Mouse (Mus musculus) limb, embryonic 11.5 days (tissue): ENCODE results near the gene Shb. TPM values are rescaled to one million over a fixed set of nuclear protein-coding genes. Genes with fewer than 3 reads are reported as not detected.
"Not testable (repeated sequence)": the region's sequence is repeated elsewhere in the genome, so short reads cannot be mapped to it uniquely, and the experiment has no call there.

ENCODE experiments used
- ATAC-seq: fragments of 200-750 bp; cut with Nextera tagmentation; 2 replicates; pipeline ENCODE4 v1.8.0; 2017; ENCODE audit warnings: low read depth; ENCODE audit not compliant: insufficient number of reproducible peaks, low FRiP score, low TSS enrichment
- DNase-seq: peaks from one replicate; pipeline ENCODE4 v3.0.0-alpha.2; 2015; ENCODE audit warnings: low spot score
- H3K27ac ChIP-seq: fragments of 300-500 bp; sonication (generic); replicated peaks from 2 replicates; pipeline ENCODE4 v1.5.1; 2014; ENCODE audit warnings: low read depth, mild to moderate bottlenecking, low read length
- H3K27me3 ChIP-seq: fragments of 300-500 bp; sonication (generic); 2 replicates; pipeline ENCODE4 v1.6.1; 2014; ENCODE audit warnings: mild to moderate bottlenecking, low read length, mixed read lengths; ENCODE audit not compliant: control insufficient read depth, insufficient read depth
- H3K36me3 ChIP-seq: fragments of 300-500 bp; sonication (generic); 2 replicates; pipeline ENCODE4 v1.6.1; 2014; ENCODE audit warnings: mild to moderate bottlenecking, low read length, moderate library complexity, mixed read lengths; ENCODE audit not compliant: control insufficient read depth, insufficient read depth
- H3K4me1 ChIP-seq: fragments of 300-500 bp; sonication (generic); 2 replicates; pipeline ENCODE4 v1.6.1; 2014; ENCODE audit warnings: low read length, mixed read lengths; ENCODE audit not compliant: control insufficient read depth, insufficient read depth
- H3K4me2 ChIP-seq: fragments of 300-500 bp; sonication (generic); 2 replicates; pipeline ENCODE4 v1.6.1; 2014; ENCODE audit warnings: low read depth, mild to moderate bottlenecking, moderate library complexity; ENCODE audit not compliant: severe bottlenecking
- H3K4me3 ChIP-seq: fragments of 300-500 bp; sonication (generic); 2 replicates; pipeline ENCODE4 v1.5.1; 2014; ENCODE audit warnings: low read depth, low read length
- H3K9ac ChIP-seq: fragments of 300-500 bp; sonication (generic); 2 replicates; pipeline ENCODE4 v1.6.1; 2014; ENCODE audit warnings: mild to moderate bottlenecking, low read length
- H3K9me3 ChIP-seq: fragments of 300-500 bp; sonication (generic); 2 replicates; pipeline ENCODE4 v1.6.1; 2016; ENCODE audit warnings: low read length; ENCODE audit not compliant: control insufficient read depth
- WGBS: fragments of 180-500 bp; shearing (Covaris S2); extraction: QIAGEN DNeasy Blood & Tissue Kit; methylation state at CpG from one replicate; pipeline ENCODE4 v1.1.7; 2014; 5-methylcytosine and 5-hydroxymethylcytosine counted together
- microRNA-seq: library from miRNA; unstranded; fragments of <30 nt; microRNA quantifications from one replicate; pipeline ENCODE4, GENCODE M21; 2016
- polyA plus RNA-seq: library from polyadenylated mRNA; unstranded; fragments of >200 nt; fragmentation: Nextera tagmentation; extraction: Ambion mirVana; gene quantifications from 2 replicates; pipeline ENCODE4 v1.2.1, GENCODE M21; 2014

Gene Shb
- polyA plus RNA-seq, 1 experiment from 2014 or later, result 6.4 TPM

- not testable (repeated sequence) for H3K27ac ChIP-seq, ATAC-seq, H3K4me3 ChIP-seq, H3K27me3 ChIP-seq, H3K9me3 ChIP-seq, H3K4me2 ChIP-seq, H3K4me1 ChIP-seq, H3K36me3 ChIP-seq, DNase-seq, H3K9ac ChIP-seq
- 92% methylated on average over 2 of the region's 2 CpGs for WGBS
Observed at GRCm38 (mm10) chr4:45382133-45382532, 150.1 kb downstream of the Shb start.

DNA sequence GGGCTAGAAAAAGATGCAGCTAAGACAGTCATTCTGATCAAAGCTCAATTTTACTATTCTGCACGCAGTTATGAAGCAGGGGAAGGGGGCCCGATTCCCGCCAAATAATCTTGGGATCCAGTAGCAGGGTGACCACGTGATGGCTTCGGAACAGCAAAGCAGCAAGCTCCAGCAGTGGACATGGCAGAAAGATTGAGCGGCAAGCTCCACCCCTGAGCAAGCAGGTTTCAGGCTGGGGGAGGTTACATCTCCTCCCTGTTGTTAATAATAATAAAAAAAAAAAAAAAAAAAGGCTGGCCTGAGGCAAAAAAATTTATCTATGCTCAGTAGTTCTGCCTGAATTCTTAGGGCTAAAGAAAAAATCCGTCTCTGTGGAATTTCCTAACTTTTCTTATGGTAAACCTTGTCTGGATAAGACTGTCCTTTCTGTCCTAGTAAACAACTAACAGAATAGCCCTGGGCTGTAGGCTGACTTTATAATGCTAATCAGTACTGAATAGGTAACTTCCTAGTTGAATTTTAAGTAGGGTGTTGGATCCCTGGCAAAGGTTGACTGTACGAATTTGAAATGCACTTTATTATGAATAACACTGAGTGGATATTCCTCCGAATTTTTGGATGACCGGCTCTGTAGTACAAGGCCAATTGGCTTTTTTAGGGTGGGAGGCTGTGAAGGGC is 151.2 kb downstream of the Shb start:
- H3K4me2 ChIP-seq, H3K4me3 ChIP-seq, H3K27ac ChIP-seq, ATAC-seq, H3K27me3 ChIP-seq, H3K4me1 ChIP-seq, H3K9ac ChIP-seq, H3K36me3 ChIP-seq, DNase-seq, H3K9me3 ChIP-seq: not testable (repeated sequence)
- WGBS, result 91% methylated on average over 10 of the region's 10 CpGs

GRCm38 (mm10) chr4:45376573-45376972 is 155.7 kb downstream of the Shb start:
- 87% methylated on average over 4 of the region's 4 CpGs for WGBS
- H3K4me3 ChIP-seq, result no peak overlapping the region
- peaks cover 8% of the 10 kb centered on the region for H3K36me3 ChIP-seq
- ATAC-seq, result no peak
- no peaks in the 10 kb centered on the region for H3K9me3 ChIP-seq
- no peaks in the 10 kb centered on the region for H3K27me3 ChIP-seq
- H3K4me1 ChIP-seq, result no peaks in the 10 kb centered on the region
- no peak overlapping the region for H3K4me2 ChIP-seq
- H3K27ac ChIP-seq, result no peak overlapping the region
- no peak for DNase-seq
- no peak overlapping the region for H3K9ac ChIP-seq

DNA sequence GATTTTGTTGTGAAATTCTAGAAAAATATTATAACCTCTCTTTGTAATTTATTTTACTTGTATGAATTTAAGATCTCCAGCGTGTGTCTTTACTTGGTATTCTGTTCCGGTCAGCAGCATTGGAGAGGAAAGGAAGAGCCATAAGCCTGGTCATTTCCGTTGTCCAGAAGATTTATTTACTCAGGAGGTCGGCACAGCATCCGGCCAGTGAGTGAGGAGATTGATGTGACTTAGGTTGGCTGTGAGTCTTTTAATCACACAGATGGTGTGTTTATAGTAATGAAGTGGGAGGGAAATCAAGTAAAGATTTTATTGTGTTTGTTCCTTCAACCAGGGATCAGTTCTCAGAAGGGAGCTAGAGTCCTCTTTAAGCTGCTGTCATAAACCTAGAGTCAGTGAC is 157.4 kb downstream of the Shb start:
- H3K4me3 ChIP-seq, result no peak overlapping the region
- 73% methylated on average over 5 of the region's 5 CpGs for WGBS
- H3K9ac ChIP-seq, result no peak overlapping the region
- no peaks in the 10 kb centered on the region for H3K9me3 ChIP-seq
- no peaks in the 10 kb centered on the region for H3K27me3 ChIP-seq
- ATAC-seq, result no peak
- peaks cover 12% of the 10 kb centered on the region for H3K36me3 ChIP-seq
- no peak for DNase-seq
- H3K27ac ChIP-seq, result no peak overlapping the region
- no peak overlapping the region for H3K4me2 ChIP-seq
- H3K4me1 ChIP-seq, result no peaks in the 10 kb centered on the region

Small RNA genes within 50 kb of the gene (microRNA-seq; reads per million reads assigned to microRNA genes)
- gene Gm22518, result not detected
- gene Gm25692, result not detected

Other genes with a start within 250 kb of the Shb start
- gene Trmt10b, start 235.3 kb downstream of the Shb start, polyA plus RNA-seq, result 23.8 and 24.5 TPM in 2 replicates
- 13.9 and 14.4 TPM in 2 replicates for gene Dcaf10, start 190.4 kb downstream of the Shb start, polyA plus RNA-seq
- 105 and 111 TPM in 2 replicates for gene Exosc3, start 189.7 kb downstream of the Shb start, polyA plus RNA-seq
- 72.8 and 73.3 TPM in 2 replicates for gene Slc25a51, start 123.7 kb downstream of the Shb start, polyA plus RNA-seq